Mouse (Mus musculus): ENCODE results near the gene Dand5. TPM values are rescaled to one million over a fixed set of nuclear protein-coding genes. Genes with fewer than 3 reads are reported as not detected.
A peak's percentile ranks its signal among the peaks of the same experiment; 100 is the strongest.

The Dand5 gene
- polyA plus RNA-seq, 1 experiment from 2014 or later = 5.1 TPM

GRCm38 (mm10) chr8:84772628-84773027 is 50.0 kb downstream of the Dand5 start:
- peak overlapping the region; percentile 34; the same call in 1 of the 2 replicates for H3K9ac ChIP-seq (replicated peaks)
- peak overlapping the region; percentile 65 for H3K4me2 ChIP-seq
- peaks cover 36% of the 10 kb centered on the region for H3K36me3 ChIP-seq
- H3K27me3 ChIP-seq = peaks cover 92% of the 10 kb centered on the region
- no peak overlapping the region for H3K27ac ChIP-seq
- H3K4me3 ChIP-seq (replicated peaks) = peak overlapping the region; percentile 34
- ATAC-seq (ENCODE audit: insufficient number of reproducible peaks, insufficient read depth, low FRiP score, low TSS enrichment, low read depth) = no peak
- H3K9me3 ChIP-seq = no peaks in the 10 kb centered on the region
- 1% methylated on average over 3 of the region's 3 CpGs for WGBS
- H3K4me1 ChIP-seq (replicated peaks) = peaks cover 60% of the 10 kb centered on the region

GRCm38 (mm10) chr8:84771941-84772378 is 50.7 kb downstream of the Dand5 start:
- peak overlapping the region; percentile 65 for H3K4me2 ChIP-seq
- no peaks in the 10 kb centered on the region for H3K9me3 ChIP-seq
- ATAC-seq (ENCODE audit: insufficient number of reproducible peaks, insufficient read depth, low FRiP score, low TSS enrichment, low read depth) = no peak
- peaks cover 42% of the 10 kb centered on the region for H3K36me3 ChIP-seq
- peaks cover 92% of the 10 kb centered on the region for H3K27me3 ChIP-seq
- peak overlapping the region; percentile 34; the same call in 1 of the 2 replicates for H3K9ac ChIP-seq (replicated peaks)
- 3% methylated on average over 34 of the region's 34 CpGs for WGBS
- H3K4me3 ChIP-seq (replicated peaks) = peak overlapping the region; percentile 34
- H3K27ac ChIP-seq = no peak overlapping the region
- H3K4me1 ChIP-seq (replicated peaks) = peaks cover 60% of the 10 kb centered on the region

GRCm38 (mm10) chr8:84771000-84771687 is 51.5 kb downstream of the Dand5 start:
- Histone ChIP-seq H3K4me3 (replicated peaks) (0 out of 2 replicates have a peak overlapping the region, but pooled peaks have one; percentile 34), H3K27ac (peak overlapping the region; percentile 62), H3K4me2 (peak overlapping the region; percentile 65), H3K9me3 (no peaks in the 10 kb centered on the region), H3K9ac (replicated peaks) (no peak overlapping the region), H3K4me1 (replicated peaks) (peaks cover 68% of the 10 kb centered on the region), H3K27me3 (peaks cover 92% of the 10 kb centered on the region), H3K36me3 (peaks cover 50% of the 10 kb centered on the region)
- ATAC-seq (ENCODE audit: insufficient number of reproducible peaks, insufficient read depth, low FRiP score, low TSS enrichment, low read depth) = no peak
- 21% methylated on average over 5 of the region's 5 CpGs for WGBS

- Histone ChIP-seq H3K4me2 (peak overlapping the region; percentile 65), H3K4me1 (replicated peaks) (peaks cover 69% of the 10 kb centered on the region), H3K36me3 (peaks cover 50% of the 10 kb centered on the region)
These were observed 52.3 kb downstream of the Dand5 start for GRCm38 (mm10) chr8:84770100-84770953.

GRCm38 (mm10) chr8:84769324-84769723 is 53.3 kb downstream of the Dand5 start:
- Histone ChIP-seq H3K9me3 (no peaks in the 10 kb centered on the region), H3K27ac (no peak overlapping the region), H3K4me1 (replicated peaks) (peaks cover 69% of the 10 kb centered on the region), H3K9ac (replicated peaks) (no peak overlapping the region), H3K4me2 (no peak overlapping the region), H3K4me3 (replicated peaks) (no peak overlapping the region), H3K36me3 (peaks cover 58% of the 10 kb centered on the region), H3K27me3 (peaks cover 93% of the 10 kb centered on the region)
- 87% methylated on average over 8 of the region's 8 CpGs for WGBS
- ATAC-seq (ENCODE audit: insufficient number of reproducible peaks, insufficient read depth, low FRiP score, low TSS enrichment, low read depth) = no peak

More at GRCm38 (mm10) chr8:84770100-84770953, 52.3 kb downstream of the Dand5 start:
- H3K9me3 ChIP-seq = no peaks in the 10 kb centered on the region
- H3K27me3 ChIP-seq = peaks cover 91% of the 10 kb centered on the region
- H3K9ac ChIP-seq (replicated peaks) = no peak overlapping the region
- no peak for ATAC-seq (ENCODE audit: insufficient number of reproducible peaks, insufficient read depth, low FRiP score, low TSS enrichment, low read depth)
- WGBS = 26% methylated on average over 12 of the region's 12 CpGs
- 0 out of 2 replicates have a peak overlapping the region, but pooled peaks have one; percentile 34 for H3K4me3 ChIP-seq (replicated peaks)
- peak overlapping the region; percentile 62 for H3K27ac ChIP-seq

- no peak for ATAC-seq (ENCODE audit: insufficient number of reproducible peaks, insufficient read depth, low FRiP score, low TSS enrichment, low read depth)
- no peak overlapping the region for H3K27ac ChIP-seq
- H3K4me1 ChIP-seq (replicated peaks) = peaks cover 63% of the 10 kb centered on the region
- no peaks in the 10 kb centered on the region for H3K9me3 ChIP-seq
- 84% methylated on average over 14 of the region's 14 CpGs for WGBS
- H3K36me3 ChIP-seq = peaks cover 64% of the 10 kb centered on the region
- H3K9ac ChIP-seq (replicated peaks) = no peak overlapping the region
- no peak overlapping the region for H3K4me2 ChIP-seq
- no peak overlapping the region for H3K4me3 ChIP-seq (replicated peaks)
- H3K27me3 ChIP-seq = peaks cover 96% of the 10 kb centered on the region
These were observed 54.1 kb downstream of the Dand5 start for GRCm38 (mm10) chr8:84768343-84769095.

GRCm38 (mm10) chr8:84767221-84767620 is 55.4 kb downstream of the Dand5 start:
- no peak overlapping the region for H3K4me2 ChIP-seq
- no peak overlapping the region for H3K27ac ChIP-seq
- peaks cover 50% of the 10 kb centered on the region for H3K4me1 ChIP-seq (replicated peaks)
- 74% methylated on average over 10 of the region's 10 CpGs for WGBS
- peaks cover 96% of the 10 kb centered on the region for H3K27me3 ChIP-seq
- peaks cover 73% of the 10 kb centered on the region for H3K36me3 ChIP-seq
- H3K4me3 ChIP-seq (replicated peaks) = no peak overlapping the region
- H3K9ac ChIP-seq (replicated peaks) = no peak overlapping the region
- ATAC-seq (ENCODE audit: insufficient number of reproducible peaks, insufficient read depth, low FRiP score, low TSS enrichment, low read depth) = no peak
- no peaks in the 10 kb centered on the region for H3K9me3 ChIP-seq

GRCm38 (mm10) chr8:84766422-84766821 is 56.2 kb downstream of the Dand5 start:
- Histone ChIP-seq H3K27me3 (peaks cover 93% of the 10 kb centered on the region), H3K27ac (peak overlapping the region; percentile 80), H3K4me3 (replicated peaks) (no peak overlapping the region), H3K36me3 (peaks cover 74% of the 10 kb centered on the region), H3K9me3 (no peaks in the 10 kb centered on the region), H3K9ac (replicated peaks) (no peak overlapping the region), H3K4me1 (replicated peaks) (peaks cover 48% of the 10 kb centered on the region), H3K4me2 (no peak overlapping the region)
- no peak for ATAC-seq (ENCODE audit: insufficient number of reproducible peaks, insufficient read depth, low FRiP score, low TSS enrichment, low read depth)
- 64% methylated on average over 9 of the region's 9 CpGs for WGBS

GRCm38 (mm10) chr8:84765629-84766028 is 57.0 kb downstream of the Dand5 start:
- H3K27ac ChIP-seq = peak overlapping the region; percentile 80
- H3K4me2 ChIP-seq = 0 out of 2 replicates have a peak overlapping the region, but pooled peaks have one; percentile 13
- H3K4me3 ChIP-seq (replicated peaks) = no peak overlapping the region

More at GRCm38 (mm10) chr8:84765629-84766028, 57.0 kb downstream of the Dand5 start:
- H3K4me1 ChIP-seq (replicated peaks) = peaks cover 48% of the 10 kb centered on the region
- H3K9ac ChIP-seq (replicated peaks) = no peak overlapping the region
- ATAC-seq (ENCODE audit: insufficient number of reproducible peaks, insufficient read depth, low FRiP score, low TSS enrichment, low read depth) = no peak
- no peaks in the 10 kb centered on the region for H3K9me3 ChIP-seq
- peaks cover 89% of the 10 kb centered on the region for H3K27me3 ChIP-seq
- 29% methylated on average over 10 of the region's 10 CpGs for WGBS
- H3K36me3 ChIP-seq = peaks cover 71% of the 10 kb centered on the region
